Mouse (Mus musculus): ENCODE data around the gene Hoxa10. TPM values are rescaled to one million over a fixed set of nuclear protein-coding genes. Genes with fewer than 3 reads are reported as not detected.

Hoxa10 gene
- polyA plus RNA-seq, 1 experiment: 15.8 TPM

- Histone ChIP-seq H3K27me3 (ENCODE audit: control insufficient read depth, insufficient read depth, insufficient read length) (no peaks in the 10 kb centered on the region), H3K36me3 (ENCODE audit: control insufficient read depth, insufficient read depth) (no peaks in the 10 kb centered on the region), H3K4me2 (ENCODE audit: low read depth) (no peak overlapping the region), H3ac (ENCODE audit: control insufficient read depth, insufficient read length) (no peak overlapping the region), H3K4me3 (no peak overlapping the region), H3K79me2 (ENCODE audit: control insufficient read depth, insufficient read depth) (no peaks in the 10 kb centered on the region)
- TF ChIP-seq USF1 (IDR thresholded peaks at IDR 0.05; ENCODE audit: low read depth) (no peak), SRF (IDR thresholded peaks at IDR 0.05; ENCODE audit: control insufficient read depth, insufficient read length, low read depth) (no peak), POLR2A (IDR thresholded peaks at IDR 0.05; ENCODE audit: insufficient read length, low read depth) (no peak), POLR2AphosphoS2 (IDR thresholded peaks at IDR 0.05; ENCODE audit: insufficient read length, low read depth) (no peak), E2F4 (IDR thresholded peaks at IDR 0.05; ENCODE audit: insufficient read depth) (no peak), TCF3 (IDR thresholded peaks at IDR 0.05; ENCODE audit: insufficient read length, low read depth) (no peak), MYOG (IDR thresholded peaks at IDR 0.05; ENCODE audit: control insufficient read depth in 1 of 3, insufficient read depth in 1 of 3, insufficient read length in 2 of 3, low read depth in 2 of 3) (no peak), REST (IDR thresholded peaks at IDR 0.05; ENCODE audit: insufficient read depth, insufficient read length) (no peak), MAX (IDR thresholded peaks at IDR 0.05; ENCODE audit: low read depth) (no peak), CEBPB (IDR thresholded peaks at IDR 0.05; ENCODE audit: insufficient read depth, poor library complexity, severe bottlenecking) (no peak), MYOD1 (IDR thresholded peaks at IDR 0.05; ENCODE audit: control insufficient read depth in 1 of 3, insufficient read length in 2 of 3, low read depth in 2 of 3) (no peak), TCF12 (IDR thresholded peaks at IDR 0.05; ENCODE audit: insufficient read depth, poor library complexity, severe bottlenecking) (no peak)
Measured at GRCm38 (mm10) chr6:52276920-52277319, 36.3 kb upstream of the Hoxa10 start.

GRCm38 (mm10) chr6:52276382-52276781, 35.7 kb upstream of the Hoxa10 start:
- no peaks in the 10 kb centered on the region for H3K36me3 ChIP-seq (ENCODE audit: control insufficient read depth, insufficient read depth)
- TF ChIP-seq MYOD1 (IDR thresholded peaks at IDR 0.05; ENCODE audit: control insufficient read depth in 1 of 3, insufficient read length in 2 of 3, low read depth in 2 of 3) (no peak), MYOG (IDR thresholded peaks at IDR 0.05; ENCODE audit: control insufficient read depth in 1 of 3, insufficient read depth in 1 of 3, insufficient read length in 2 of 3, low read depth in 2 of 3) (no peak), POLR2A (IDR thresholded peaks at IDR 0.05; ENCODE audit: insufficient read length, low read depth) (no peak), CEBPB (IDR thresholded peaks at IDR 0.05; ENCODE audit: insufficient read depth, poor library complexity, severe bottlenecking) (no peak), E2F4 (IDR thresholded peaks at IDR 0.05; ENCODE audit: insufficient read depth) (no peak)
- H3ac ChIP-seq (ENCODE audit: control insufficient read depth, insufficient read length): no peak overlapping the region
- H3K27me3 ChIP-seq (ENCODE audit: control insufficient read depth, insufficient read depth, insufficient read length): no peaks in the 10 kb centered on the region
- no peak overlapping the region for H3K4me3 ChIP-seq
- H3K79me2 ChIP-seq (ENCODE audit: control insufficient read depth, insufficient read depth): no peaks in the 10 kb centered on the region
- no peak overlapping the region for H3K4me2 ChIP-seq (ENCODE audit: low read depth)

GRCm38 (mm10) chr6:52275563-52276280, 35.1 kb upstream of the Hoxa10 start:
- Histone ChIP-seq H3K4me3 (no peak overlapping the region), H3K4me2 (ENCODE audit: low read depth) (no peak overlapping the region), H3K27me3 (ENCODE audit: control insufficient read depth, insufficient read depth, insufficient read length) (no peaks in the 10 kb centered on the region), H3K36me3 (ENCODE audit: control insufficient read depth, insufficient read depth) (no peaks in the 10 kb centered on the region), H3ac (ENCODE audit: control insufficient read depth, insufficient read length) (no peak overlapping the region), H3K79me2 (ENCODE audit: control insufficient read depth, insufficient read depth) (no peaks in the 10 kb centered on the region)
- no peak for TF ChIP-seq REST (IDR thresholded peaks at IDR 0.05; ENCODE audit: insufficient read depth, insufficient read length)
- TF ChIP-seq E2F4 (IDR thresholded peaks at IDR 0.05; ENCODE audit: insufficient read depth): no peak
- TF ChIP-seq POLR2A (IDR thresholded peaks at IDR 0.05; ENCODE audit: insufficient read length, low read depth): no peak
- TF ChIP-seq MYOD1 (IDR thresholded peaks at IDR 0.05; ENCODE audit: control insufficient read depth in 1 of 3, insufficient read length in 2 of 3, low read depth in 2 of 3): no peak
- TF ChIP-seq POLR2AphosphoS2 (IDR thresholded peaks at IDR 0.05; ENCODE audit: insufficient read length, low read depth): no peak
- TF ChIP-seq SRF (IDR thresholded peaks at IDR 0.05; ENCODE audit: control insufficient read depth, insufficient read length, low read depth): no peak
- TF ChIP-seq MAX (IDR thresholded peaks at IDR 0.05; ENCODE audit: low read depth): no peak
- no peak for TF ChIP-seq USF1 (IDR thresholded peaks at IDR 0.05; ENCODE audit: low read depth)
- TF ChIP-seq CEBPB (IDR thresholded peaks at IDR 0.05; ENCODE audit: insufficient read depth, poor library complexity, severe bottlenecking): no peak
- no peak for TF ChIP-seq TCF12 (IDR thresholded peaks at IDR 0.05; ENCODE audit: insufficient read depth, poor library complexity, severe bottlenecking)
- TF ChIP-seq TCF3 (IDR thresholded peaks at IDR 0.05; ENCODE audit: insufficient read length, low read depth): no peak
- TF ChIP-seq MYOG (IDR thresholded peaks at IDR 0.05; ENCODE audit: control insufficient read depth in 1 of 3, insufficient read depth in 1 of 3, insufficient read length in 2 of 3, low read depth in 2 of 3): no peak

GRCm38 (mm10) chr6:52274576-52274975, 33.9 kb upstream of the Hoxa10 start:
- Histone ChIP-seq H3K4me2 (ENCODE audit: low read depth) (no peak overlapping the region), H3K27me3 (ENCODE audit: control insufficient read depth, insufficient read depth, insufficient read length) (no peaks in the 10 kb centered on the region), H3K4me3 (no peak overlapping the region), H3ac (ENCODE audit: control insufficient read depth, insufficient read length) (no peak overlapping the region), H3K79me2 (ENCODE audit: control insufficient read depth, insufficient read depth) (no peaks in the 10 kb centered on the region), H3K36me3 (ENCODE audit: control insufficient read depth, insufficient read depth) (no peaks in the 10 kb centered on the region)
- TF ChIP-seq MYOG (IDR thresholded peaks at IDR 0.05; ENCODE audit: control insufficient read depth in 1 of 3, insufficient read depth in 1 of 3, insufficient read length in 2 of 3, low read depth in 2 of 3): no peak
- TF ChIP-seq SRF (IDR thresholded peaks at IDR 0.05; ENCODE audit: control insufficient read depth, insufficient read length, low read depth): no peak
- no peak for TF ChIP-seq TCF12 (IDR thresholded peaks at IDR 0.05; ENCODE audit: insufficient read depth, poor library complexity, severe bottlenecking)
- TF ChIP-seq POLR2A (IDR thresholded peaks at IDR 0.05; ENCODE audit: insufficient read length, low read depth): no peak
- no peak for TF ChIP-seq MYOD1 (IDR thresholded peaks at IDR 0.05; ENCODE audit: control insufficient read depth in 1 of 3, insufficient read length in 2 of 3, low read depth in 2 of 3)
- no peak for TF ChIP-seq POLR2AphosphoS2 (IDR thresholded peaks at IDR 0.05; ENCODE audit: insufficient read length, low read depth)
- TF ChIP-seq E2F4 (IDR thresholded peaks at IDR 0.05; ENCODE audit: insufficient read depth): no peak
- no peak for TF ChIP-seq USF1 (IDR thresholded peaks at IDR 0.05; ENCODE audit: low read depth)
- TF ChIP-seq CEBPB (IDR thresholded peaks at IDR 0.05; ENCODE audit: insufficient read depth, poor library complexity, severe bottlenecking): no peak
- TF ChIP-seq REST (IDR thresholded peaks at IDR 0.05; ENCODE audit: insufficient read depth, insufficient read length): no peak
- no peak for TF ChIP-seq TCF3 (IDR thresholded peaks at IDR 0.05; ENCODE audit: insufficient read length, low read depth)
- no peak for TF ChIP-seq MAX (IDR thresholded peaks at IDR 0.05; ENCODE audit: low read depth)
